21 mouse cellular contexts compared by ENCODE assay signal in genomic region chr7:39504100-39504499, GRCm38 (mm10). TPM values are rescaled to one million over a fixed set of nuclear protein-coding genes. Genes with fewer than 3 reads are reported as not detected.
DNase-seq lines count a peak whose midpoint lies in the region; ATAC-seq and TF ChIP-seq lines count a peak whose summit lies in the region.
"Had no signal": no experiment of that assay in that cellular context is flagged by ENCODE, and none has a peak within 500 bp of the region (broad histone marks: within the 10 kb centered on the region; RNA-seq: fewer than 3 reads in every experiment).

No protein-coding gene starts in this region.

- peak; percentile 62; the same call in 1 of the 2 replicates for ATAC-seq in lung, embryonic 15.5 days (ENCODE audit: borderline replicate concordance, extremely low read depth, low FRiP score, low TSS enrichment)
- ATAC-seq in lung, postnatal 0 days, result peak; percentile 53; the same call in 1 of the 2 replicates
- ATAC-seq: forebrain, embryonic 14.5 days; forebrain, embryonic 16.5 days had no signal

- no peak overlapping the region for H3K27ac ChIP-seq in lung, embryonic 15.5 days
- H3K27ac ChIP-seq in lung, postnatal 0 days (ENCODE audit: low read length), result no peak overlapping the region
- H3K27ac ChIP-seq: embryonic facial prominence, embryonic 13.5 days; embryonic facial prominence, embryonic 15.5 days; forebrain, embryonic 10.5 days; forebrain, embryonic 12.5 days had no signal

- no peak for TF ChIP-seq EP300 in lung, postnatal 0 days (IDR thresholded peaks at IDR 0.05)

- H3K27me3 ChIP-seq in lung, embryonic 15.5 days, result no peaks in the 10 kb centered on the region
- H3K27me3 ChIP-seq in lung, postnatal 0 days (replicated peaks; ENCODE audit: insufficient read depth, low read length), result no peaks in the 10 kb centered on the region
- H3K27me3 ChIP-seq: embryonic facial prominence, embryonic 13.5 days; embryonic facial prominence, embryonic 15.5 days; forebrain, embryonic 12.5 days had no signal

- no peaks in the 10 kb centered on the region for H3K4me1 ChIP-seq in lung, embryonic 15.5 days
- H3K4me1 ChIP-seq in lung, postnatal 0 days (ENCODE audit: insufficient read depth, low read depth, low read length), result no peaks in the 10 kb centered on the region
- H3K4me1 ChIP-seq: embryonic facial prominence, embryonic 13.5 days; embryonic facial prominence, embryonic 15.5 days; forebrain, embryonic 10.5 days; forebrain, embryonic 12.5 days had no signal

- H3K4me2 ChIP-seq in lung, embryonic 15.5 days, result no peak overlapping the region
- no peak overlapping the region for H3K4me2 ChIP-seq in lung, postnatal 0 days (replicated peaks; ENCODE audit: low read depth, low read length)
- H3K4me2 ChIP-seq: embryonic facial prominence, embryonic 13.5 days; embryonic facial prominence, embryonic 15.5 days; forebrain, embryonic 12.5 days had no signal

- no peak overlapping the region for H3K9ac ChIP-seq in lung, embryonic 15.5 days
- no peak overlapping the region for H3K9ac ChIP-seq in lung, postnatal 0 days (replicated peaks; ENCODE audit: low read depth)
- H3K9ac ChIP-seq: embryonic facial prominence, embryonic 13.5 days; embryonic facial prominence, embryonic 15.5 days; forebrain, embryonic 12.5 days had no signal

- WGBS in lung, embryonic 15.5 days, result 68% methylated on average over 1 of the region's 1 CpGs
- WGBS in lung, postnatal 0 days, result 77% methylated on average over 1 of the region's 1 CpGs

- H3K9me3 ChIP-seq in lung, embryonic 15.5 days, result no peaks in the 10 kb centered on the region
- H3K9me3 ChIP-seq in lung, postnatal 0 days (ENCODE audit: low read length), result no peaks in the 10 kb centered on the region
- H3K9me3 ChIP-seq: embryonic facial prominence, embryonic 15.5 days had no signal

- H3K4me3 ChIP-seq in lung, embryonic 15.5 days, result no peak overlapping the region
- H3K4me3 ChIP-seq in lung, postnatal 0 days (ENCODE audit: low read depth, low read length), result no peak overlapping the region
- H3K4me3 ChIP-seq: embryonic facial prominence, embryonic 13.5 days; embryonic facial prominence, embryonic 15.5 days; erythroblast, embryonic 14.5 days; forebrain, embryonic 10.5 days; forebrain, embryonic 12.5 days had no signal

- no peak for DNase-seq in lung, postnatal 36 days
- DNase-seq in lung, postnatal 0 days (ENCODE audit: low spot score), result peak; percentile 22
- DNase-seq in lung, postnatal 14 days, result no peak
- DNase-seq: adrenal gland, adult 2 months; adrenal gland, postnatal 10 days; adrenal gland, postnatal 25 days; cerebellum, adult 11 months; cerebellum, adult 18-20 months; cerebellum, adult 8-10 months; cerebellum, adult 9-11 months; cerebellum, postnatal 14 days; cerebellum, postnatal 36 days; embryo, embryonic 11 days had no signal

- TF ChIP-seq CTCF in lung, postnatal 0 days (IDR thresholded peaks at IDR 0.05), result no peak

- H3K36me3 ChIP-seq in lung, embryonic 15.5 days, result no peaks in the 10 kb centered on the region
- H3K36me3 ChIP-seq in lung, postnatal 0 days (ENCODE audit: insufficient read depth, low read length), result no peaks in the 10 kb centered on the region
- H3K36me3 ChIP-seq: embryonic facial prominence, embryonic 15.5 days; forebrain, embryonic 12.5 days had no signal

RNA-seq across cellular contexts. Expression of gene Zfp619, which starts 13.5 kb away (rescaled TPM):
- polyA plus RNA-seq in lung, embryonic 15.5 days (2015; fragmentation: Nextera tagmentation; extraction: Ambion mirVana), result 1.9 and 2.0 TPM in 2 replicates
- 0.81 and 0.91 TPM in 2 replicates for polyA plus RNA-seq in lung, postnatal 0 days (2015; fragmentation: Nextera tagmentation; extraction: Ambion mirVana)
- polyA plus RNA-seq: erythroblast, embryonic 14.5 days had no signal
